Mouse (Mus musculus) thymus, postnatal 10 days (tissue): Measurements from ENCODE around the gene Ptprcap.
"Not testable (repeated sequence)": the region's sequence is repeated elsewhere in the genome, so short reads cannot be mapped to it uniquely, and the experiment has no call there.

Experiments
- DNase-seq, 2 experiments: peaks; one replicate each; pipeline ENCODE4 v3.0.0; 2021; ENCODE audit warnings: low spot score in 2 of 2

Gene Ptprcap

DNA sequence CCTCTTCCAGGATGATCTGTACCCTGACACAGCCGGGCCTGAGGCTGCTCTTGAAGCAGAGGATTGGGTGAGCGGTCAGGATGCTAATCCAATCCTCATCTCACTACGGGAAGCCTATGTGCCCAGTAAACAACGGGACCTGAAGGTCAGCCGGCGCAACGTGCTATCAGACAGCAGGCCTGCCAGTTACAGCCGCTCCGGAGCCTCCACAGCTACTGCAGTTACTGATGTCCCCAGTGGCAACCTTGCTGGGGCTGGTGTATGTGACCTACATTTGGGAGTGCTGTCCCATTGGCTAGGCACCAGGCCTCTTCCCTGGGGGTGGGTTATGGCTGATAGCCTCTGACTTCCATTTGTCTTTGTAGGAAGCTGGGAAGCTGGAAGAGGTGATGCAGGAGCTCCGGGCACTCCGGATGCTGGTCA lies at the start of gene Ptprcap:
TSS of gene Ptprcap (plus strand) at position 373 of the 423 bp plus-strand sequence.
- no peak for DNase-seq

DNA sequence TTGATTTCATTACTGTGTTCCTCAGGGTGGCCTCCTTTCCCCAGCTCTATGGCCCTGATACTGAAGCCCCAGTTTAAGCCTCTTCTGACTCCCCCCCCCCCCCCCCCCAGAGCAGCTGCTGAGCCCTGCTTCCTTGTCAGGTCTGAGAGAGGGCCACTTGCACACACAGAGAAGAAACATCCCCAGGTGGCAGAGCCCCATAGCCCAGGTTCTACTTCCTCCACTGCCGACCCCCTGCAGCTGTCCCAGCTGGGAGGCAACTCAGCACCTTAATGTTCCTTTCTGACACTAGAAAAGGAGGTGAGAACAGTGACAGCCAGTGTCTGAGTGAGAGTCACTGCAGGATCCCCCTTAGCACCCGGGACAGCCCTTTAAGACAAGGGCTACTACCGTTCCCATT lies 49.6 kb upstream of the Ptprcap start:
- peak; percentile 42 to 48 for DNase-seq

DNA sequence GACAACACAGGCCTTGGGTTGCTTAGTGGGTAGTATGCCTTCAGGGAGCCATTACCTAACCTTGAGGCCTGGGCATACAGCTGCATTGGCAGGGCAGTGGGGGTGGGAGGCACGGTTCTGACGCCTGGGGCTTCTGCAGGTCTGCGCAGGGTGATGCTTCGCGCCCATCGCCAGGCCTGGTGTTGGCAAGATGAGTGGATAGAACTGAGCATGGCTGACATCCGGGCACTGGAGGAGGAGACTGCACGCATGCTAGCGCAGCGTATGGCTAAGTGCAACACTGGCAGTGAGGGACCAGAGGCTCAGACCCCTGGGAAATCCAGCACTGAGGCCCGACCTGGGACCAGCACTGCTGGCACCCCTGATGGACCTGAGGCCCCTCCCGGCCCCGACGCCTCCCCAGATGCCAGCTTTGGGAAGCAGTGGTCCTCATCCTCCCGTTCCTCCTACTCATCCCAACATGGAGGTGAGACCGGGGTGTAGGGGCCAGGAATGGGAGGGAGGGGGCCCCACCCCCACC lies 48.7 kb upstream of the Ptprcap start:
- DNase-seq: no peak

DNA sequence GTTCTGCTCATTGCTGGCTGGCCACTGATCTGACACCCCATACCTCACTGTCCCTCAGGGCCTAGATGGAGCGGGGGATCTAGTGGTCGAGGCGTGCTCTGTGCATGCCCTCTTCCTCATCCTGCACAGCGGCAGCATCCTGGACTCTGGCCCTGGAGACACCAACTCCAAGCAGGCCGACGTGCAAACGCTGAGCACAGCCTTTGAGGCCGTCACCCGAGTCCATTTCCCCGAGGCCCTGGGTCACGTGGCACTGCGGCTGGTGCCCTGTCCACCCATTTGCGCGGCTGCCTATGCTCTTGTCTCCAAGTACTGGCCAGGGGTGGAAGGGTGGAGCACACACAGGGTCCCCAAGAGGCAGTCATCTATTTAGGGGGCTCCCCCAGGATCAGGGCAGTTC lies 46.8 kb upstream of the Ptprcap start:
- no peak for DNase-seq

DNA sequence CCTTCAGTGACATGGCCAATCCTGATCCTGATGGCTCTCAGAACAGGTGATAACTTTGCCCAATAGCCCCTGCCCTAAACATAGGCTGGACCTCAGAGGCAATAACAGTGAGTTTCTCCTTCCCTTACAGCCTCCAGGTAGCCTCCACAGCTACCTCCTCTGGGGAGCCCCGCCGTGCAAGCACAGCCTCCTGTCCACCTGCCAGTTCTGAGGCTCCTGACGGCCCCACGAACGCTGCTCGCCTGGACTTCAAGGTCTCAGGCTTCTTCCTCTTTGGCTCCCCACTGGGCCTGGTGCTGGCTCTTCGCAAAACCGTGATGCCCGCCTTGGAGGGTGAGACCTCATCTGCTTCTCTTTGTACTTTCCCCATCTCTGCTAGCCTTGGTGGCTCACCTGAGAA lies 44.9 kb upstream of the Ptprcap start:
- DNase-seq: no peak

DNA sequence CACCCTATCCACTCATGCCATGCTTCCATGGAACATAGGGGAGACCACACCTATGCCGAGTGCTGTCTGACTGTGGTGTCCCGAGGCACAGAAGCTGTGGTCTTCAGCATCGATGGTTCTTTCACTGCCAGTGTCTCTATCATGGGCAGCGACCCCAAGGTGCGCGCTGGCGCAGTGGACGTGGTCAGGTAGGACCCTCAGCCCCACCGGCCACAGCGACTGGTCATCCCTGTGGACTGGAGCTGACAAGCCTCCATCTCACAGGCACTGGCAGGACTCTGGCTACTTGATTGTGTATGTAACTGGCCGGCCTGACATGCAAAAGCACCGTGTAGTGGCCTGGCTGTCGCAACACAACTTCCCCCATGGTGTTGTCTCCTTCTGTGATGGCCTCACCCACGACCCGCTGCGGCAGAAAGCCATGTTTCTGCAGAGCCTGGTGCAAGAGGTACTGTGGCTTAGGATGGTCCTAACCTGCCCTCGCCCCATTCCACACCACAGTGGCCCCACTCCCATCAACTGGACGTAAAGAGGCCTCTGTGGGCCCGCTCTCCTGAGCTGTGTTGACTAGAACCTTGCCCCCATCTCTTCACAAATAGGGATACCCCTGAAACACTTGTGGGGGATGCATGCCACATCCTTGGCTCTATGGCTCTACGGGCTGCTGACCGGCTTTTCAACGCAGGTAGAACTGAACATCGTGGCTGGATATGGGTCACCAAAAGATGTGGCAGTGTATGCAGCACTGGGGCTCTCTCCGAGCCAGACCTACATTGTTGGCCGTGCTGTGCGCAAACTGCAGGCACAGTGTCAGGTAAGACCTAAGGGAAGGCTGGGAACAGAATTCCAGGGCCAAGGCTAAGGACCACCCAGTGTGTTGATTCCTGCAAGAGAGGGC lies 41.1 kb upstream of the Ptprcap start:
- DNase-seq: no peak

DNA sequence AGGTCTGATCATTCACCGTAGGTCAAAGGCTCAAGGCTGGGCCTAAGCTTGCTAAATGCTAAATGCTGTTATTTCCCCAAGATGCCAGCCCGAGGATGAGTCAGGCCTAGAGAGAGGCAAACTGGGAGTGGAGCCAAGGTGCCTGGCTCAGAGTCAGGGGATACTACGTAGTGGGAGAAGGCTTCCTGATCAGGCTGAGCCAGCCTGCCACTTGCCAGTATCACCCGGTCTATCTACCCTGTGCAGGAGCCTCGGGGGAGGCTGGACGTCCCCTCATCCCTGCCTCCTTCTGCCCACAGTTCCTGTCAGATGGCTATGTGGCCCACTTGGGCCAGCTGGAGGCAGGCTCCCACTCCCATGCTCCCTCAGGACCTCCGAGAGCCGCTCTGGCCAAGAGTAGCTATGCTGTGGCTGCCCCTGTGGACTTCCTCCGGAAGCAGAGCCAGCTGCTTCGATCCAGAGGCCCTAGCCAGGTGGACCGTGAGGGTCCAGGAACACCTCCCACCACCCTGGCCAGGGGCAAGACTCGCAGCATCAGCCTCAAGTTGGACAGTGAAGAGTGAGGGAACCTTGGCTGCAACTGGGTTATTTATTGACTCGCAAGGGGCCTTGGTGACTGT lies 40.1 kb upstream of the Ptprcap start:
- DNase-seq: no peak

DNA sequence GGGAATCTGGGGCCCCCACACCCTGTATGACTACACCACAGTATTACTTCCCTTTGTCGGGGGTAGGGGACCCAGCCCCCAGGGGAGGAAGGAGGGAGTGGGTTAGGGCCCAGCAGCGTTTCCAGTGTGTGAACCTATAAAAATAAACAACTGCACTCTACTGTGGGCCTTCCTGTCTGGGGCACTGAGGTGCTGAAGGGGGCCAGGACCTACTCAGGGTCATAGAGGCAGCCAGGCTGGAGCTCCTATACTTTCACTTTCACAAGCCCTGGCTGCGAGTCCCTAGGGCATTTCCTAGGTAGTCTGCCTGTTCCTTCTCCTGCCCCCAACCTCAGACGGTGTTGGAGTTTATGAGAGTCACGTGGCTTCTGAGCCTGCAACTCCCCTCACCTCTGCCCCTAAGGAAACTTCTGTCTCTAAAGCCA lies 39.6 kb upstream of the Ptprcap start:
- DNase-seq: no peak

DNA sequence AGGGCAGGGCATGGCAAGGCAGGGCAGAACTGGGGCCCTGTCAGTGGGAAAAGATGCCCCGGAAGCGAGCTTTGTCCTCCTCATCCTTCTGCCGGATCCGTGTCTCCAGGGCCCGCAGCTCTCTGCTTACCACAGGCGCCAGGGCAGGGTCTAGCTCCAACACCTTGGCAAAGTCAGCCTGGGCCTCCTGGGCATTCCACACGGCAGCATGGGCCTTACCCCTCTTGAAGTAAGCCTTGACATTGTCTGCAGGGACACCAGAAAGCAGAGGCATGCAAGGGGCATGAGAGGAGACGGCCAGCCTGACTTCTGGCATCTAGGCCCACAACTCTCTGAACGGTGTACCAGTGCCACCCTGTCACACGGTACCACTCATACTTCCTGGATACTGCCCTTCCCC lies 38.9 kb upstream of the Ptprcap start:
- no peak for DNase-seq

DNA sequence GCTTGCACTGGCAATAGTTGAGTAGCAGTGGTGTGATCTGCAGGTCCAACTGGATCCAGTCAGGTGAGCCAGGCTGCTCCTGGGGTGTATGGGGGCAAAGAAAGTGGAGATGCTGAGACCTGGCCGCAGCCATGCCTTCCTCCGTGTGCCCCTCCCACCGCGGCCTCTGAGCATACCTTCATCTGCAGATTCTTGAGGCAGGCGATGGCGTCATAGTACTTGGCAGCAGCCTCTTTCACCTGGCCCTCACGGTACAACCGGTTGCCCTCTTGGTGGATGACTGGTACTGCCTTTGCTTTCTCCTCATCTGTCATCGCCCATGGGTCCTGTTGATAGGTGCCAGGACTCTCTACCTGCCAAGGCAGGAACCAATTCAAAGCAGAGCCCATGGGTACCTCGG lies 38.3 kb upstream of the Ptprcap start:
- DNase-seq: no peak

DNA sequence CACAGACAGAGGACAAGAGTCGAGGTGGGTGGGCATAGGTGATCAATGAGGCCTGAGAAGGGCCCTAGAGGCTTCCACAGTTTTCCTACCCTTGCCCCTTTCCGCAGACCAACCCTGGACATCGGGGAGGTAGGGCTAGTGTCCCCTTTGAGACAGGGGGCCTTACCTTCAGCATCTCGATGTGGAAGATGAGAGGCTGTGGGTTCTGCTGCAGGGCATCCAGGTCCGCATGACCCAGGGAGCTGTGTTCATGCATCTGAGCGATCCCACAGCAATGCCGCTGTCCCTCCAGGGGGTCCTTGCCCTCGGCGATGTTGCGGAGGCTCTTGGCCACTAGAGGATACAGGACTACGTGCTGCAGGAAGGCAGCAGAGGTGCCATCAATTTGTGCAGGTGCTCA lies 37.6 kb upstream of the Ptprcap start:
- no peak for DNase-seq

DNA sequence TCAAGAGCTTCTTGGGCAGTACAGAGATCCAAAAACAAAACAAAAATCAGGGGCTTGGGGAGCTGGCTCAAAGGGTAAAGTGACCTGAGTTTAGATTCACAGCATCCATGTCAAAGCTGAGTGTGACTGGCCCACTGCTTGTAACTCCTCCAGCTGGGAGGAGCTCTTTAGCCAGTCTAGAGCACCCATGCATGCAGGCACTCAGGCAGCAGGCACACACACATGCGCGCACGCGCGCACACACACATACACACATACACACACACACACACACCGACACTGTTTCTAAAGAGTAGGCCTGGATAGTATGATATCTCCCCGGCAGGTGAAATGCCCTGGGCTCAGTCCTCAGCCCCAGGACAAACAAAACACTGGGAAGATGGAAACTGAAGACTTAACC lies 36.4 kb upstream of the Ptprcap start:
- no peak for DNase-seq

DNA sequence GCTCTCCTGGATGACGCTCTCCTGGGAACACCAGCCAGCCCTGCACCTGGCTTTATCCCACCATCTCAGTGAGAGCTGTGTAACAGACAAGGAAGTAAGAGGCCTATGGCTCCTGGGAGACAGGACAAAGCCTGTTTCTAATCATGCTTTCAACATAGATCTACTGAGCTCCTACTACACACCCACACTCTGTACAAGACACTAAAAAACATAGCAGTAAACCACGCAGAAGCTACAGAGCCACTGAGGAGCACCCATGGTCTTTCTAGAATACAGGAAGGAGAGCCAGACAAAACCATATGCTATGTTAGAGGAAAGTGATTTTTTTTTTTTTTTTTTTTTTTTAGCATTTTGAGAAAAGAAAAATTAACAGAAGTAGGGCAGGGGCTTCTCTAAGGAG lies 35.1 kb upstream of the Ptprcap start:
- no peak for DNase-seq

DNA sequence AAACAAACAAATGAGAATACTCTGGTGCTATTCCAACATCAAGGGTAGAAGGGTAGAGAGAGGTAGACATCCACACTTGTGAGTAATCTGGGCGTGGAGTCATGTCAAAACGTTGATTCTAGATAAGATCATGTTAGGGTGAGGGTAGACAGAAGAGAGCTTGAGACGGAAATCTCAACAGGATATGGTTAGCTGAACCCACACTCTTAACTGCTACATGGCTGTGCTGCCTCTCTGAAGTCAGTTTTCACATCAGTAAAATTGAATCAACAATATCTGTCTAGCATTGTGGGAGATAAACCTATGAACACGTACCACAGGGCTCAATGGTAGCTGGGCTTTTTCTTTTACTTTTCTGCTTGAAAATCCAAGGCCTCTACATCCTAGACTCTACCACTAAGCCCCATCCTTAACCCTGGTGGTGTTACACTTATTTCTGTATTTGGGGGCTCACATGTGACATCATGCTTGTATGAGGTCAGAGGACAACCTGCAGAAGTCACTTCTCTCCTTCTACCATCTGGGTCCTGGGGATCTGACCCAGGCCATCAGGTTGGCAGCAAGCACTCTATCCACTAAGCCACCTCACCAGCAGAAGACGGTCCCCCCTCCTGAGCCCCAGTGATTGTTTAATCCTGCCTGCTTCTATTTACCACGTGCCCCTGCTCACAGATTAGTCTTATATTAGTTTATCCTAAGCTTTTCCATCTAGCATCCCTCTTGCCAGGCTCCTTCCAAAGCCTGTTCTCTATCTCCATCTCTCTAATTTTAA lies 33.5 kb upstream of the Ptprcap start:
- peak in 1 of 2 experiments; percentile 46 for DNase-seq

DNA sequence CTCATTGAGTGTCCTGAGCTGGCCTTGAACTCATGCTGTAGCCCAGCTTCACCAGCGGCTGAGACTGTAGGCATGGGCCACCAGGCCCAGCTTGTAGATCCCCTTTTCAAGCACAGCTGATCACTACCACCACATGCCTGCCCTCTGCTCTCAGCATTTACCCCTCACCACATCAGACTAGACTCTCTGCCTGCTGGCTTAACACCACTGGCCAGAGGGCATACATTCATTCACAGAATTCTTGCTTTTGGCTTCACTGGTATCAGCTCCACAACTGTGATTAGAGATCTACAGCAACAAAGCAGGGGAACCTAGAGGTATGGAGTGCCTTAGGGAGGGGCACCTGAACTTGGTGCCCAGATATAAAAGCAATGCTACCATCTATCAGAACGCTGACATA lies 32.9 kb upstream of the Ptprcap start:
- DNase-seq: no peak

DNA sequence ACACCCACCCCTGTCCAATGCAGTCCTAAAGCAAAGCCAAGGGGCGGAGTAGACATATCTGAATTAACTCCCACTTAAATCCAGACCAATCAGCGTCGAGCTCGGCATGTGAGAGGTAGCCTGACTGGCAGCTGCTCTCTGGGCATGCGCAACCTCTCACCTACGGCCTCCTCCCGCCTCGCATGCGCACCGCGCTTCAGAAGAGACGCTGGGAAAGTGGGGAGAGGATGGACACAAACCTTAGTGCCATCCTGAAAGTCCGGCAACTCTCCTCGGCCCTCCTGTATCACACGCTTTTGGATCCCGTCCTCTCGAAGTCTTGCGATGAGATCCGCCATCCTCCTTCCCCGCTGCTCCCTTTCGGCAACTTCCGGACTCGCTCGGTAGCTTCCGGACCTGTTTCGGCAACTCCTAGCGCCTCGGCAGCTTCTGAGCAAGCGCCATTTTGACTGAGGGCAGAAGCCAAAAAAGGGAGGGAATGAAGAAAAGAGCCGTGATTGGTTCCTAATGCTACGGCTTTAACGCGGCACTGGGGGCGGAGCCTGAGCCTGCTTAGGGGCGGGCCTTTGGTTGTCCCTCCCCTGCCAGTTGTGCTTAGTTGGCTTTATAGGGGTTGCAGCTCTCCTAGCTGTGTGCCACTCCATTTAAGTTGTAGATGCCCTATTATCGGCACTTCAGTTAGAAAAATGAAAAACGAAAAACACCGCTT lies 32.2 kb upstream of the Ptprcap start:
- peak; percentile 98 to 99 for DNase-seq

DNA sequence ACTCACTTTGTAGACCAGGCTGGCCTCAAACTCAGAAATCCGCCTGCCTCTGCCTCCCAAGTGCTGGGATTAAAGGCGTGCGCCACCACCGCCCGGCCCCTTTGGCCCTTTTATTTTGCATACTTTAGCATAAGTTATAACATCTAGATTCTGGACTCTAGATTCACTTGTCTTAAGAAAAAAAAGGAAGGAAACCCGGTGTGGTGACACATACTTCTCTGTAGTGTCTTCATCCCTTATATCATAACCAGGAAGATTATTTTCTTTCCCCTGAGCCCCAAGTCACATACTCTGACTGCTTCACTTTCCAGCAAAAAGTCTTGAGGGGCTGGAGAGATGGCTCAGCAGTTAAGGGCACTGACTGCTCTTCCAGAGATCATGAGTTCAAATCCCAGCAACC lies 31.5 kb upstream of the Ptprcap start:
- DNase-seq: not testable (repeated sequence)

DNA sequence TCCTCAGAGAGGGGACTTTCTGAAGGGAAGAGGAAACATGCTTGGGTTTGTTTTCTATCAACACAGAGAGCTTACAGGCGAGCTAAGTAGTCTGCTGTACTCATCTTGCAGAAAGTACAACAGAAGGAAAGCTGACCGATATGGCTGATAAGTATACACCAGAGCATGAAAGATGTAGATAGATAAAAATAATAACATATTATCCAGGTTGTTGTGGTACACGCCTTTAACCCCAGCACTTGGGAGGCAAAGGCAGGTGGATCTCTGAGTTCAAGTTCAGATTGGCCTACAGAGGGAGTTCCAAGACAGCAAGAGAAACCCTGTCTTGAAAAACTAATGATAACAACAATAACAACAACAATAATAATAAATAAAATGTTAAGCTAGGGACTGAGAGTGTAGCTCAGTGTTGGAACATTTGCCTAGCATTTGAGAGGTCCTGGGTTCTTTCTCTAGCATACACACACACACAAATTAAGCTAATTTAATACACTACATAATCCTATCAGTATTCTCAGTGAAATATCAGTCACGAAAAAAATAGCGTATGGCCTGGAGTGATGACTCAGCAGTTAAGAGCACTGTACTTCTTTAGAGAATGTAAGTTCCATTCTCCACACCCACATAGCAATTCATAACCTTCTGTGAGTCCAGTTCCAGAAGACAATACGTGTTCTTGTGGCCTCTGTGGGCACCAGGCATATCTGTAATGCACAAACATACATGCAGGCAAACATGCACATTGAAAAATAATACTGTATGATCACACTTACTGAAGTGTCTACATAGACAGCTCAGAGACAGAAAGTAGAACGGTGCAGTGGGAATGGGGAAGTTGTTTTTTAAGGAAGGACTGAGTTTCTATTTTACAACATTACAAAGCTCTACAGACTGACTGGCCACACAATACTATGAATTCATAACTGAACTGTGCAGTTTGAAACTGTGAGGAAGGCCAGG lies 30.7 kb upstream of the Ptprcap start:
- no peak for DNase-seq

DNA sequence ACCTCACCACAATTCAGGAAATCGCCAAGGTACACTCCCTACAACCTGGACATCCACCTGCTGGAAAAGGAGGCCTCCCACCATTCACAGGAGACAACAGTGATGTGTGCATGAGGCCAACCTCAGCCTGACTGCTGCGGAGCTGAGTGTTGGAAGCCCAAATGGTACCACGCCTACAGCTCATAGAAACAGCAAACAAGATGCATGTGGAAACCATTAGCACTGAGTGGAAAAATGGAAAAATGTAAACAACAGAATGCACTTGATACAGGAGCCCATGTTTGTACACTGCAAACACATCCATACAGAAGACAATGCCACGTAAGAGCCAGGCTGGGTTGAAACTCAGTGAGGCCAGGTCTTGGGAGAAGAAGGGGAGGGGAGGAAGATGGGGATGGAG lies 29.0 kb upstream of the Ptprcap start:
- no peak for DNase-seq

DNA sequence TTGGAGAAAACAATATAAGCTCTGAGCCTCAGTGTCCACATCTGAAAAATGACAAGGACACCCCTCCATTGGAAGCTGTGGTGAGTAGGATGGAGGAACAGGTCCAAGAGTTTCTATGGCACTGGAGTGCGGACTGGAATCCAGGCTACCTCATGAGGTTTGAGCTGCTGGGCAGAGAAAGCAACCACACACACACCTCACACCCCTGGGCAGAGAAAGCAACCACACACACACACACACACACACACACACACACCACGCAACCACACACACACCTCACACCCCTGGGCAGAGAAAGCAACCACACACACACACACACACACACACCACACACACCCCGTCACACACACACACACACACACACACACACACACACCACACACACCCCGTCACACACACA lies 28.1 kb upstream of the Ptprcap start:
- DNase-seq: not testable (repeated sequence)
